Mouse (Mus musculus): Measurements from ENCODE around the gene Ociad1.

- TF ChIP-seq CTCF (IDR thresholded peaks at IDR 0.05; ENCODE audit: low read depth, low read length) (no peak), GATA1 (IDR thresholded peaks at IDR 0.05; ENCODE audit: borderline replicate concordance, low read length) (no peak), TAL1 (conservative IDR thresholded peaks at IDR 0.05; ENCODE audit: low read depth, low read length) (no peak)
Observed at GRCm38 (mm10) chr5:73285470-73285978, 7.1 kb upstream of the Ociad1 start.

All from G1E (cell line).